Mouse (Mus musculus): ENCODE results near the gene Dstyk.

The Dstyk gene

GRCm38 (mm10) chr1:132515339-132515738 is 98.0 kb downstream of the Dstyk start:
- no peak for DNase-seq
